Mouse (Mus musculus): ENCODE measurements around the gene Unc5b. TPM values are rescaled to one million over a fixed set of nuclear protein-coding genes. Genes with fewer than 3 reads are reported as not detected.

The Unc5b gene
- polyA plus RNA-seq, 1 experiment from 2014 or later = 3.8 TPM

GRCm38 (mm10) chr10:60822641-60823425 is 8.5 kb downstream of the Unc5b start:
- DNase-seq (ENCODE audit: low spot score) (no peak), ATAC-seq (no peak)
- Histone ChIP-seq H3K27me3 (replicated peaks; ENCODE audit: insufficient read depth, low read length) (no peaks in the 10 kb centered on the region), H3K4me1 (ENCODE audit: insufficient read depth, low read depth, low read length) (peaks cover 22% of the 10 kb centered on the region), H3K9me3 (ENCODE audit: low read length) (no peaks in the 10 kb centered on the region), H3K36me3 (ENCODE audit: insufficient read depth, low read length) (no peaks in the 10 kb centered on the region), H3K4me2 (replicated peaks; ENCODE audit: low read depth, low read length) (no peak overlapping the region), H3K27ac (ENCODE audit: low read length) (no peak overlapping the region), H3K9ac (replicated peaks; ENCODE audit: low read depth) (no peak overlapping the region), H3K4me3 (ENCODE audit: low read depth, low read length) (no peak overlapping the region)
- TF ChIP-seq EP300 (IDR thresholded peaks at IDR 0.05) (no peak), CTCF (IDR thresholded peaks at IDR 0.05) (no peak)
- WGBS = 88% methylated on average over 17 of the region's 17 CpGs

DNA sequence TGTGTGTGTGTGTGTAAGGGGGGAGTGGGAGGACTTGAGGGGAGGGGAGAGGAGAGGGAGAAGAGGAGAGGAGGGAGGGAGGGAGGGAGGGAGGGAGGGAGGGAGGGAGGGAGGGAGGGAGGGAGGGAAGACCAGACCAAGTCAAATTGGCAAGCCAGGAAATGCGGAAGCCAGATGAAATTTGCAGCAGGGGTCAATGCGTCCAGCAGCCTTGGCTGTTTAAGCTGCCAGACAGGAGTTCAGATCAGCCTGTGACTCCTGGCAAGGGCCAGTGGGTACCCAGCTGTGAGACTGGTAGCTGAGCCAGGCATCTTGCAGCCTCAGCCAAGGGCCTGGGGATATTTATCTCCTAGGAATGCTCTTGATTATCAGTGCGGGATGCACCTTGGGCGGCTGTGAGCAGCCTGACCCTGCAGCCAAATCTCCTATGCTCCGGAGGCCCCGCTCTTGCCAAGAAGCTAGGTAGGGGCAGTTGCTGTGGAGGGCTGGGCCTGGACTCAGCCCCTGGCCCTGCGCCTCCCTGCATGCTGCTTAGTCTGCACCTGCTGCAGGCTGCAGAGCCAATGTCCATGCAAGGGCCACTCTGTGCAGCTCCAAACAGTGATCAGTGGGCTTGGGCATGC is 9.5 kb downstream of the Unc5b start:
- no peak for ATAC-seq
- Histone ChIP-seq H3K9me3 (ENCODE audit: low read length) (no peaks in the 10 kb centered on the region), H3K36me3 (ENCODE audit: insufficient read depth, low read length) (no peaks in the 10 kb centered on the region), H3K9ac (replicated peaks; ENCODE audit: low read depth) (no peak overlapping the region), H3K27ac (ENCODE audit: low read length) (no peak overlapping the region), H3K27me3 (replicated peaks; ENCODE audit: insufficient read depth, low read length) (no peaks in the 10 kb centered on the region), H3K4me3 (ENCODE audit: low read depth, low read length) (no peak overlapping the region), H3K4me1 (ENCODE audit: insufficient read depth, low read depth, low read length) (peaks cover 16% of the 10 kb centered on the region), H3K4me2 (replicated peaks; ENCODE audit: low read depth, low read length) (no peak overlapping the region)
- DNase-seq (ENCODE audit: low spot score) = no peak
- WGBS = 60% methylated on average over 7 of the region's 7 CpGs
- TF ChIP-seq EP300 (IDR thresholded peaks at IDR 0.05) = no peak
- no peak for TF ChIP-seq CTCF (IDR thresholded peaks at IDR 0.05)

GRCm38 (mm10) chr10:60821311-60821710 is 10.1 kb downstream of the Unc5b start:
- H3K4me1 ChIP-seq (ENCODE audit: insufficient read depth, low read depth, low read length) = peaks cover 13% of the 10 kb centered on the region
- H3K4me3 ChIP-seq (ENCODE audit: low read depth, low read length) = no peak overlapping the region
- no peak overlapping the region for H3K9ac ChIP-seq (replicated peaks; ENCODE audit: low read depth)
- no peak overlapping the region for H3K27ac ChIP-seq (ENCODE audit: low read length)
- TF ChIP-seq EP300 (IDR thresholded peaks at IDR 0.05) (no peak), CTCF (IDR thresholded peaks at IDR 0.05) (no peak)
- H3K9me3 ChIP-seq (ENCODE audit: low read length) = no peaks in the 10 kb centered on the region
- H3K36me3 ChIP-seq (ENCODE audit: insufficient read depth, low read length) = no peaks in the 10 kb centered on the region
- ATAC-seq = no peak
- no peak overlapping the region for H3K4me2 ChIP-seq (replicated peaks; ENCODE audit: low read depth, low read length)
- DNase-seq (ENCODE audit: low spot score) = no peak
- H3K27me3 ChIP-seq (replicated peaks; ENCODE audit: insufficient read depth, low read length) = no peaks in the 10 kb centered on the region

GRCm38 (mm10) chr10:60820552-60820951 is 10.8 kb downstream of the Unc5b start:
- Histone ChIP-seq H3K4me2 (replicated peaks; ENCODE audit: low read depth, low read length) (no peak overlapping the region), H3K9ac (replicated peaks; ENCODE audit: low read depth) (no peak overlapping the region), H3K36me3 (ENCODE audit: insufficient read depth, low read length) (no peaks in the 10 kb centered on the region), H3K9me3 (ENCODE audit: low read length) (no peaks in the 10 kb centered on the region), H3K4me1 (ENCODE audit: insufficient read depth, low read depth, low read length) (peaks cover 18% of the 10 kb centered on the region; the same call in 1 of the 2 replicates), H3K27me3 (replicated peaks; ENCODE audit: insufficient read depth, low read length) (no peaks in the 10 kb centered on the region), H3K4me3 (ENCODE audit: low read depth, low read length) (no peak overlapping the region), H3K27ac (ENCODE audit: low read length) (no peak overlapping the region)
- TF ChIP-seq EP300 (IDR thresholded peaks at IDR 0.05) (no peak), CTCF (IDR thresholded peaks at IDR 0.05) (no peak)
- 90% methylated on average over 11 of the region's 11 CpGs for WGBS
- ATAC-seq (no peak), DNase-seq (ENCODE audit: low spot score) (no peak)

GRCm38 (mm10) chr10:60819654-60820192 is 11.7 kb downstream of the Unc5b start:
- Histone ChIP-seq H3K9ac (replicated peaks; ENCODE audit: low read depth) (no peak overlapping the region), H3K27me3 (replicated peaks; ENCODE audit: insufficient read depth, low read length) (no peaks in the 10 kb centered on the region), H3K4me1 (ENCODE audit: insufficient read depth, low read depth, low read length) (peaks cover 19% of the 10 kb centered on the region; the same call in 1 of the 2 replicates), H3K4me2 (replicated peaks; ENCODE audit: low read depth, low read length) (no peak overlapping the region), H3K9me3 (ENCODE audit: low read length) (no peaks in the 10 kb centered on the region), H3K4me3 (ENCODE audit: low read depth, low read length) (no peak overlapping the region), H3K27ac (ENCODE audit: low read length) (no peak overlapping the region), H3K36me3 (ENCODE audit: insufficient read depth, low read length) (no peaks in the 10 kb centered on the region)
- DNase-seq (ENCODE audit: low spot score) (no peak), ATAC-seq (no peak)
- WGBS = 83% methylated on average over 12 of the region's 12 CpGs
- TF ChIP-seq CTCF (IDR thresholded peaks at IDR 0.05) = no peak

GRCm38 (mm10) chr10:60819179-60819578 is 12.2 kb downstream of the Unc5b start:
- ATAC-seq = peak; percentile 45
- Histone ChIP-seq H3K27ac (ENCODE audit: low read length) (no peak overlapping the region), H3K27me3 (replicated peaks; ENCODE audit: insufficient read depth, low read length) (no peaks in the 10 kb centered on the region), H3K36me3 (ENCODE audit: insufficient read depth, low read length) (no peaks in the 10 kb centered on the region), H3K4me3 (ENCODE audit: low read depth, low read length) (no peak overlapping the region), H3K9me3 (ENCODE audit: low read length) (no peaks in the 10 kb centered on the region), H3K4me1 (ENCODE audit: insufficient read depth, low read depth, low read length) (peaks cover 20% of the 10 kb centered on the region; the same call in 1 of the 2 replicates), H3K4me2 (replicated peaks; ENCODE audit: low read depth, low read length) (no peak overlapping the region), H3K9ac (replicated peaks; ENCODE audit: low read depth) (no peak overlapping the region)
- TF ChIP-seq CTCF (IDR thresholded peaks at IDR 0.05) (no peak), EP300 (IDR thresholded peaks at IDR 0.05) (no peak)
- peak; percentile 78 for DNase-seq (ENCODE audit: low spot score)
- WGBS = 29% methylated on average over 5 of the region's 5 CpGs

Measured in lung, postnatal 0 days (tissue).